Mouse (Mus musculus) layer of hippocampus, adult 18-20 months (tissue): ENCODE data around the gene Llph. TPM values are rescaled to one million over a fixed set of nuclear protein-coding genes. Genes with fewer than 3 reads are reported as not detected.
"Not testable (repeated sequence)": the region's sequence is repeated elsewhere in the genome, so short reads cannot be mapped to it uniquely, and the experiment has no call there.

ENCODE experiments used
- DNase-seq, 2 experiments: peaks; one replicate each; pipeline ENCODE4 v3.0.0; 2022; ENCODE audit warnings: low spot score in 2 of 2
- long read RNA-seq: library from polyadenylated mRNA; stranded (forward); transcript quantifications from one replicate; pipeline ENCODE4 v2.0.0, GENCODE M21; 2021
- total RNA-seq, 2 experiments: library from RNA; stranded (reverse); gene quantifications; 2 replicates each; pipeline ENCODE4 v1.2.3; 2021

The Llph gene
- 10 to 100 TPM; 14.8 to 15.3 TPM for total RNA-seq
- long read RNA-seq, transcript Llph-201 (3 exons, 1,664 nt), result major isoform, 24 of 30 reads
- long read RNA-seq, partial matches to known transcripts, result 1 of 30 reads
- long read RNA-seq, other reads (novel, unspliced or antisense), result 1 of 30 reads

DNA sequence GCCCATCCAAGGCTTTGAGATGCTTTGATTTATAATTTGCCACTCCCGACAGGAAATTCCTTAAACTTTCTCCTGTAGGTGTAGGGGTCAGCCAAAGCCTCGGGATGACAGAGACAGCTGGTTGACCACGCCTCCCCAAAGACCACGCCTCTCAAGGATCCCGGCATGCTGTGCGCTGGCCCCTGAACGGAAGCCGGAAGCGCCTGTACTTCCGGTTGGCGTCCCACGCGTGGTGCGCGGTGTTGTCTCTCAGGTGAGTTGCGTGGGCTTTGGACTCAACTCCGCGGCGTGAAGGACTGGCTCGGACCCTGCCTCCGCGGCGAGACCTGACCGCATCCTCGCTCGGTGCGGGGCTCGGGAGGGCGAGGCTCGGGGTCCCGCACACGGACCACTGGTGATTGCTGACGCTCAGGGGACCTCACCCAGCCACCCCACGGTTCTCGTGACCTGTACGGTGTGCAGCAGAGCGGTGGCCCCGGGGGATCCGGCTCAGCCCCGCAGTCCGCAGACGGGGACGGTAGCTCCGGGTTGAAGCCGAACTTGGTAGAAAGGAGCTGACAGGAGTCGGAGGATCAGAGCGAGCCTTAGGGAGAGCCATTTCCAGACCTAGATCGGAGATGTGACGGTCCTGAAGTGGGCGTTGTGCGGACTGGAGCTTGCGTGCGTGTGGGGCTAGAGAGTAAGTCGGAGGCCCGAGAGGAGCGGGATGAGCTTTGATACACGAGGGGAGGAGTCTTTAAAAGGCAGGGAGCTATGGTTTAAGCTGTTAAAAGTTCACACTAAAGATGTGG, at the start of gene Llph:
Gene Llph, plus strand, starts transcription at position 200 of the 791 bp plus-strand sequence.
- peak; percentile 68 to 87 for DNase-seq

DNA sequence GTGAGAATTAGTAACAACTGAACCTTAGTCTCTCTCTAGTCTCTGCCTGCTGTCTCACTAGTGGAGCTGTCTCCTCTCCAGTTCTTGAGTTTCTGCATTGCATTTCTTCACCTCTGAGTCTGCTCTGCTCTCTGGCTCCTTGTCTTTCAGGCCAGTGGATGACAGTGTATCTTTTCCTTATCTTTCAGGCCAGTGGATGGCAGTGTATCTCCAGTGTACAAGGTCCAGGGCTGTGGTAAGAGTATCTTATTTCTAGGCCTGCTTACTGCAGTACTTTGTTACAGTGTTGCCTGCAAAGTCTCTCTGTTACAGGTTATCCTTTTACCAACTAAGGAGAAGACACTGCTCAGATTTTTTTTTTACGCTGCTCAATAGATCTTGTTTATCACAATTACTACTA, 44.0 kb upstream of the Llph start:
- DNase-seq, result no peak

DNA sequence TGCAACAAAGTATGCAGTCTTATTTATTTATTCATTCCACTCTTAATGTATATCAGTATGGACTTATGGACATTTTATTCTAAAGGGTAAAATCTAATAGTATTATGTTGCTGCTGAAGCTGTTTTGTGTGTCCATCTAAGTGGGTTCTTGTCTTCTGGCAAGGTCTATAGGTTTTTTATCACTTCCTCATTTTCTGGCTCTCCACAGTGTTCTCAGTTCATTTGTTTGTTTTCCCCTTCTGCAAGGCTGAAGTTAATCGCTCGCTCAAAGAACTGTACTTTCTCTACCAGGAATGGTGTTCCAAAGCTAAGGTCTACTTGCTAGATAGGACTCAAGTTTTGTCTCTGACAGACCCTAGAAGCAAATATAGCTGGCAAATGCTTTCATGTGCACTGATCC, 43.5 kb upstream of the Llph start:
- no peak for DNase-seq

DNA sequence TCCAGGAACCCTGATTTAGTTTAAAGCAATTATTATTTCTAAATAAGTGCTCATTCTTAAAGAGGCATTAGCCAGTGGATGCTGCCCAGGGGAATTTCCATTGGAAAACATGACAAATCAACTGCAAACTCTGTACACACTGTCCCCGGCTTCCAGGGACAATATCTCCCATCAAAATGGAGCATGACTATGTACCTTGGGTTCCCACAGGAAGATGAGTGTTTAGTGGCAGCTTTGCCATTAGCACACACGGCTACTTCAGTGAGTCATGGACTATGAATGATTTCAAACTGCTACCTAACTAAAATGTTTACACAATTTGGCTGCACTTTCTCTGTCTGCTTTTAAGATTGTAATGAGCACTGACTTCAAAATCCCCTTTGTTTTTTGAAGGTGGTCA, 38.4 kb upstream of the Llph start:
- no peak for DNase-seq

DNA sequence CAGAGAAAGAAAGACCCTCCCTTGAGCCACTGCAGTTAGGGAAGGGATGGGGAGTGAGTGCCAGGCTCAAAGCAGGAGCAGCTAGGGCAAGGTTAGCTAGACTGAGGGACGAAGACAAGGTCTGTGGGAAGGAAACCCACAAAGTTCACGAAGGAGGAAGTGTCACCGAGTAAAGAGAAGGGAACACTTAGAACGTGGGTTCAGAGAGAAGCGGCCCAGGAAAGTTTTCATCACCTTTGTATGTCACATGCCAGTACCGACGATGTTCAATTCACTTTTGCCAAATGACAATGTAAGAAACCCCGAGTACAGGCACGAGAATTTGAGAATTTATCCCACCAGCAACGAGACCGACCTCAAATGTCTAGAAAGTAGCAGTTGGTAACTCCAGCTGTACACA, 37.6 kb upstream of the Llph start:
- no peak for DNase-seq

DNA sequence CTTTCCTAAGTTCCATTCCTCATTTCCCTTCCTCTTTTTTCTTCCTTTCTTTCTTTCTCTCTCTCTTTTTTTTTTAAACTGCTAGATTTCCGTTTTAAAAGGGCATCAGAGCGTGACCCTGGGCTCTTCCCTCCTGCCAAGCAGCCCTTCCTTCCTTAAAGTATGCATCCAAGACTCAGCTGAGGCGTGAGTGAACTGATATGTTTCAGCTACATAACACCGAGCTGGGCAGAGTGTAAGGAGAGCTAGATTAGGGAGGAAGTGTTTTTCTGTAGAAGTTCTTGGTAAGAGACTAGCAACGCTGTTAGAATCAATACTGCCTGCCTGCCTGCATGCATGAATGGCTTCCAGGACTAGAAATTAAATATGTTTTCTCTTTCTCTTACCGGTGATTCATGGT, 37.1 kb upstream of the Llph start:
- no peak for DNase-seq

DNA sequence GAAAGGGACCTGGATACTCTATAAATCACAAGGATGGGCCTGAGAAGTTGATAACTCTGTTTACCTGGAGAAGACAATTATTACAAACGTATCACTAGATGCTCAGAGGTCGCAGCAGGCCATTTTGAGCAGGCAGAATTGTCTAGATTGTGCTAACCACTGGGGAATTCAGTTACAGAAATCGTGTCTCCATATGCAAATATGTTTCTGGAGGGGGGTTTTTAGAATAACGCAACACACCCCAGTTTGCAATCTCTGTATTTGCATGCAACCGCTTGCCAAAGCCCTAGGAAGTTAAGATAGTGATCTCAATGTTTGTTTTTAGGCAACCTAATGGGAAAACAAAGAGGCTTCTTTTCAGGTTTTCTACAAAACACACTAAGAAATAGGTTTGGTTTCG, 35.7 kb upstream of the Llph start:
- no peak for DNase-seq

DNA sequence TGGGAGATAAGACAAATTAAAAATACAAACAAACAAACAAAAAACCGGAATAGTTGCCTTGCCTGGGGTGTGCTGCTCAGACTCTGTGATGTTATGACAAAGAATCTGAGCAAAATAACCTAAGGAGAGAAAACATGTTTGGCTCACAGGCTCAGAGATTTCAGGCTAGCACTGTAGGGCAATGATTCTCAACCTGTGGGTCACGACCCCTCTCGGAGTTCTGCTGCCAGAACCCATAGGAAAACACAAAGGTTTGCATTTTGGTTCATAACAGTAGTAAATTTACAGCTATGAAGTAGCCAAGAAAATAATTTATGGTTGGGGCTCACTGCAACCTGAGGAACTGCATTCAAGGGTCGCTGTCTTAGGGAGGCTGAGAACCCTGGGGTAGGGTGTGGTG, 34.6 kb upstream of the Llph start:
- DNase-seq, result no peak

DNA sequence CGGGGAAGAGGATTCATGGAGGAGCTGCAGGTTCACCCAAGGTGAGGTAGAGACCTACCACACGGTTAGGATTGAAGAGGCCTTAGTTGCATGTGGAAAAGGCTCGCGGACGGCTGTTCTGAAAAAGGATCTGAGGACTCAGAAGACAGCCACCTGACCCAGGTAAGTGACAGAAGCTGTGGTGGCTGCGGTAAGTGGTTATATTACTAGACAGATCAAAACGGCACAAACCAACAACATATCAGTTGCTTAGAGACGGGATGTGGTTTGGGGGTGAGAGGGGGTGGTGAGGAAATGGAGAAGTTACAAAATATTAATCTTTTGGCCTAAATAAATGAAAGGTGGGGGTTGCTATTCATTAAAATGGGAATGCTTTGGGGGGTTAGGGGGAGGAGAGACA, 33.6 kb upstream of the Llph start:
- no peak for DNase-seq

DNA sequence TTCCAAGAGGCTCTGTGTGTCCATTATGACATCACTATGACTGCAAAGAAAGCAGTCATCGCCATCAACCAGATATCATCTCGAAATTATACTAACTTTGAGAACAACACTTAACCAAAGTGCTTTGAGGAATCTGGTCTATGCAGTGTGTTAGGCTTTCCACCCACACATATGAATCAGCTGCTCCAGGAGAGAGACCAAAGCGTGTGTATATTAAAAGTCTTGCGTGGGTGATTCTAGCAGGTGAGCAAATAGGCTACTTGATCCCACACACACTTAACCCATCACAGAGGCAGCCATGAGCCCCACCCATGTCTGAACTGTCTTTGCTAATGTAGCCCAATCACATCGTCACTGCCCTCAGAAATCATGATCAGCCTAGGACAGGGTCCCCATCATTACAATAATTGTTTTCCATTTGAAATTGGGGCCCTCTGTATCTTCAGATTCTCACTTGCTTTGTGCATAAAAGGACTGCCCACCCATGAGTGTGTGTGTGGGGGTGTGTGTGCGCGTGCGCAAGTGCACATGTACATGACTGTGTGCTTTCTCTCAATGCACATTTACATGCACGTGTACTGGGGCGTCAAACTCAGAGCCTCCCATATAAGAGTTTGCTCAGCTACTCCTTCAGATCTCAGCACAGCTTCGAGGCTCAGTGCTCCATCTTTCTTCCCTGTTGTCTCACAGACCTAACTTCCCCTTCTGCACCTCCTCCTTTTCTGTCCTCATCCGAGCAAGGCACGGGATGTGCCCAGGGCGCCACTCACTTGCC, 29.6 kb upstream of the Llph start:
- DNase-seq, result no peak

DNA sequence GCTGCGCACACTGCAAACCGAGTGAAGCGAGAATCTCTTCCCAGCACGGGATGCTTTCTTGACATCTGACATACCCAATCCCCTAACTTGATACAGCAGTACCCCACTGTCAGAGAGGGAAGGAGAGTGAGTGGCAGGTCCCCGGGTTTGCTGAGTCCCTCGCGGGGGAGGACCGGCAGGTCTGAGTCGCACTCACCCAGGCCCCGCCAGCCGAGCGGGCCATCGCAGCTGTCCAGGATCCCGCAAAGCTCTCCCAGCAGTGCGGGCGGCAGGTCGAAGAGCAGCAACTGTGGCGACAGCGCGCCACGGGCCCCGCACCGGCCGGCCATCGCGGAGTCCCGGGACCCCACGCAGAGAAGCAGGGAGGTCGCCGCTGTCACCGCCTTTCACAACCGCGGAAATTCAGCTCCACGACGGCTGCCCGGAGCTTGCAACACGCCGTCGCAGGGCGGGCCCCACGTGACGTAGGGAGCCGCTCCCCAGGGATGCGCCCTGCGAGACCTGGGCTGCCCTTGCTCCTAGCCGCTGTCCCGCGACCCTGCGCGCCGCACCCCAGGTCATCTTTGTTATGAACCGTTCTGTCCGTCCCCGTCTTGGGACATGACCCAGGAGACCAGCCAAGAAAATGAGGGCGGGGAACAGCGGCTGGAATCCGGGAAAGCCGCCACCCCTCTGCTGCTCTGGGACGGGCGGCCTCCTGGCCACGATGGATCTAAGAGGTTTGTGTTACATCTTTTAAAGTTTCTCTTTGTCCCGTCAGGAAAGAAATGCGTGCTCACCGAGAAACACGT, 25.5 kb upstream of the Llph start, which contains the start of gene Tmbim4:
Gene Tmbim4, plus strand, starts transcription at position 460 of the 791 bp plus-strand sequence.
- DNase-seq, result peak in 1 of 2 experiments; percentile 13

DNA sequence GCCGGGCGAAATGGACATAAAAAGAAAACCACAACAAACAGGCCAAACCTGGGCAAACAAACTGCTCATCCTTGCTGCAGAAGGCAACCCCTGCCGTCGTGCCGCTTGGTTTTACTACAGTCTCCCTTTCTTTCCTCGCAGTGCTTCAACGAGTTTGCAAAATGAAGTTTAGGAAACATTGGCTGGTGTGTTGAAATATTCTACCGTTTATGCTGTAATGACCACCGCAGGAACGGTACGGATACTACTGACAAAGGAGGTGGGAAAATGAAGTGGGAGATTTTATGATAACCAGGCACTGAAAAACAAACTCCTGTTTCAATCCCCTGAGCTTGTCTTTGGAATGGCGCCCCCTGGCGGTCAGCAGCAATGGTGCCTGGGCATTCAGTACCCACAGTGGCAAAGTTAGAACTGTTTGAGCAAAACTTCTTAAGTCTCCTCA, 24.9 kb upstream of the Llph start, which contains the start of gene Irak3:
Gene Irak3, minus strand, starts transcription at position 170 of the 442 bp plus-strand sequence.
- DNase-seq, result peak; percentile 48 to 75

DNA sequence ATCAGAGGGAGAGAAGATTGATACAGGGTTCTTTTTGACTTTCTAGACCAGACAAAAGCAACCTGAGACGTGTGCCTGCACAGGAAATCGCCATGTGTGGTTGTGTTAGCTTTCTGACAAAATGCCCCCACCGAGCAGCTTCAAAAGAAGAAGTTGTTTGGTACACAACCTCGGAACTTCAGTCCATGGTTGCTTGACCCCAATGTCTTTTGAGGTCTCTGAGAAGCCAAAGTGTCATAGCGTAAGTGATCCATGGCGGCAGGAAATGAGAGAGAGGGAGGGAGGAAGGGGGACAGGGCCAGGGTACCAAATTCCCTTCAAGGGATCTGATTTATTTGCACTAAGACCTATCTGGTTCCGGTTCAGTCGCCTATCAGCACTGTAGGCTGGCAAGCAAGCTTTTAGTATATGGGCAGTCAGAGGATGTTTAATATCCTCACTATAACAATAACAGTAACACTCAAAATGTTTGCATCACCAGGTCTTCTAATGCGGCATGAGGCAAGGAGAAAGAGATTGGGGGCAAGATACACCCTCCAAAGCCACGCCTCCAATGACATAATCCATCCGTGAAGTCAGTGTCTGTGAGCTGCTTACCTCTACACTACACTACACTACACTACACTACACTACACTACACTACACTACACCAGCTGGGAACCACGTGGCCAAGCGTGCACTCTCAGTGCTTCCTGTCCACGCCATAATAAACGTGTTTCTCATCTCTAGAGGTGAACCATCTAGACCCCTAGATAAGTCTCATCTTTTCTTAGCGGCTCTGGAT, 24.2 kb upstream of the Llph start:
- no peak for DNase-seq

DNA sequence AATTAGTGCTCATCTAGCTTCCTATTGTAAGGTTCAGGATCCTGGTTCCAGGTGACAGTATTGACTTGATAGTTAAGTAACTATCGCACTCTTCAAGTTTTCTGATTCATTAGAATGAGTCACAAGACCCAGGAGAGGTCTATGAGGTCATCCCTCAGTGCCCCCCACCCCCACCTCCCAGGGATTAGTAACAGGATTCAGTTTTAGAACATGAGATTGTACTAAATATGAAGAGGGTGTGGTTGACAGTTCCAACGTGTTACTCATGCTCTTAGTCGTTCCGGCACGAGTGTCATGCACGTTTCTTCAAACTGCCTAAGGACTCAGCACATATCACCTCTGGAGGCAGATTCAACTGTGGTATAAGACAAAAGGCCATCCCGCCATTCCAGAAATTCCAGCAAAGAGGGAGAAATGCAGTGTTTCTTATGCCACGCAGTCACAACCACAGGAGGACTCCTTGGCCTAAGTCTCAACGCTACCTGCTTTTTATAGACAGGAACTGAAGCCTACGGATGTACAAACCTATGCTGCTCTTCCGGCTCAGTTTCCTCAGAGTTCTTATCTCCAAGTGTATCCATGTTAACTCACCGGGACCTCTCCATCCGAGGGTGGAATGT, 22.2 kb upstream of the Llph start:
- no peak for DNase-seq

DNA sequence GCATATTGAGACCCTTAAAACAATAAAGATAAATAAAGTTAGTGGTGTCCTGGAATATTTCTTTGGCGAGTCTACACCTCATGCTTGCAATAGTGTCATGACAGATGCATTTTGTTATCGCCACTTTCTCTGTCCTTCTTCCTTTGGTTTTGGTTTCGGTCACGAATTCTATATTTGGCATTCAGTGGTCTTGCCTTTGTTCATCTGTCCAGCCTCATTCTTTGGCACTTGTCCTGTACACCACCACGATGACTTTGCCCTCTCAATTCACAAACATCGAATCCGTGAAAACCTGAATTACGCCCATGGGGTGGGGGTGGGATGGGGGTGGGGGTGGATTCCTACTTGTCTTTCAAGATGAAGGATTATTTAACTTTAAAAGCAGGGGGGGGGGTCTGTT, 18.9 kb upstream of the Llph start:
- no peak for DNase-seq

DNA sequence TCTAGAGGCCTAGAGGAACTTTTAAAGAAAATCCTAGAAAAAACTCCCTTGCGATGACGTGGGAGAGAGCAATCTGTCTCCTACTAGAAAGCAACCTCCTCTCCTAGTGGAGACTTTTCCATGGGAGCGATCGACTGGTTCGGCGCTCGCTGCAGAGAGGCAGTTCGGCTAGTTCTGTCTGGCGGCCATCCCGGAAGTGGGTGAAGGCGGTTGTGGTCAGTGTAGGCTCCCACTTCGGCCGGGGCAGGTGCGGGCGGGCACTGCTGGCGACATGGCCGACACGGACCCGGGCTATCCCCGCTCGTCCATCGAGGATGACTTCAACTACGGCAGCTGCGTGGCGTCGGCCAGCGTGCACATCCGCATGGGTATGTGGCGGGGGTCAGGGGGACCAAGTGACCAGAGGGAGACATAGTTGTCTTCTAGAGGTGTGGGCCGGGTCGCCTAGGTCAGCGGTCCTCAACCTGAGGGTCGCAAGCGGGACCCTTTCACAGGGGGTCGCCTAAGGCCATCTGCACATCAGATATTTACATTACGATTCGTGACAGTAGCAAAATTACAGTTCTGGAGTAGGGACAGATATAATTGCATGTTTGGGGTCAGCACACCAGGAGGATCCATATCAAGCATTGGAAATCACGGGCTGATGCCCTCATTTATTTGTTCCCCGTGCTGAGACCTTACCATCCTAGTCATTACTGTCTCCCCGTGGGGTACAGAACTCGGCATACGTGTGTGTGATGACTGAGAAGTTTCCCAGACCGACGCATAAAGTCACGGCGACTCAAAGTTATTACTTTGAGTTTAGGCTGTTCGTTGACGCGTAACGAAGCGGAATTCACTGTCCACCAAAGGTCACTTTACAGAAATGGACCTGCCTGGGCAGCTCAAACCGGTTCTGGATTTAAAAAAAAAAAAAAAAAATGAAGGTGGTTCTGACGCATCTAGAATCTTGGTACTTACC, 18.0 kb upstream of the Llph start:
- peak; percentile 79 to 90 for DNase-seq

DNA sequence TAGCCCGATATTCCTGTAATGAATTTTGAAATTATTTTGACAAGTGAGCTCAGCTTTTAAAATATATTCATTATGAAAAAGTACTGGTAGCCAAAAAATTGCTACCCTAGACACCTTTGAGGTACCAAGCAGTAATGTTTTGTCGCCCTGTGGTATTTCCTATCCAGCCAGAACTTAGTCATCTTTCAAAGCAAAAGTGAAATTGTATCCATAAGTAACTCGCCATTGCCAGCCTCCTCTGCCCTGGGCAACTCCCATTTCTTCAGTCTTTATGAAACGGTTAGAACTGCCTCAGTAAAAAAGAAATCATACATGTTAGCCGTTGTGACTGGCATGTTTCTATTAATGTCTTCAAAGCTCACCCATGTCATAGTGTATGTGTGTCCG, 17.3 kb upstream of the Llph start:
- DNase-seq, result no peak

DNA sequence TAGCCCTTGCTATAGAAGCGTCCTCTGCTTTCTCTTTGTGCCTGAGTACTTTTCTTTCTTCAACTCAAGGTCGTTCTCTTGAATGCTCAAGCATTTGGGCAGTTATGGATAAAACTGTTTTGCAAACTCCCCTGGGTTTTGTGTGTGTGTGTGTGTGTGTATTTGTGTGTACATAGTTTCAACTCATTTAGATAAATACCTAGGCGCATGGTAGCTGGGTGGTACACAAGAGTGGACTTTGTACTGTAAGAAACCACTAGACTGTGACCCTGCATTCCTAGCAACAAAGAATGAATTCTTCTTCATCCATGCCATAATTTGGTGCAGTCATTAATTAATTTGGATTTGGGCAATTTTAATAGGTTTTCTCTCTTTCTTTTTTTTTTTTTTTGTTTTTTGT, 16.8 kb upstream of the Llph start:
- DNase-seq, result no peak

DNA sequence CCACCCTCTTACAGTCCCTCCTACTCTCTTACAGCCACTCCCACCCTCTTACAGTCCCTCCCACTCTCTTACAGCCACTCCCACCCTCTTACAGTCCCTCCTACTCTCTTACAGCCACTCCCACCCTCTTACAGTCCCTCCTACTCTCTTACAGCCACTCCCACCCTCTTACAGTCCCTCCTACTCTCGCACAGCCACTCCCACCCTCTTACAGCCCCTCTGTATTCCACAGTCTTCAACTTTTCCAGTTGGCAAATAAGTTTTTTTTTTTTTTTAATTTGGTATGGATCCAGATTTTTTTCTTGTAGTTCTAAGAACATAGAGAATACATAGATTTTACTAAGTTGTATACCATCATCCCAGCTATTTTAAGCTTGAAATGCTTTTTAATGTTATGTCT, 9.8 kb upstream of the Llph start:
- DNase-seq, result not testable (repeated sequence)
